ENCODE assay signal across 19 mouse cellular contexts in the genomic region with DNA sequence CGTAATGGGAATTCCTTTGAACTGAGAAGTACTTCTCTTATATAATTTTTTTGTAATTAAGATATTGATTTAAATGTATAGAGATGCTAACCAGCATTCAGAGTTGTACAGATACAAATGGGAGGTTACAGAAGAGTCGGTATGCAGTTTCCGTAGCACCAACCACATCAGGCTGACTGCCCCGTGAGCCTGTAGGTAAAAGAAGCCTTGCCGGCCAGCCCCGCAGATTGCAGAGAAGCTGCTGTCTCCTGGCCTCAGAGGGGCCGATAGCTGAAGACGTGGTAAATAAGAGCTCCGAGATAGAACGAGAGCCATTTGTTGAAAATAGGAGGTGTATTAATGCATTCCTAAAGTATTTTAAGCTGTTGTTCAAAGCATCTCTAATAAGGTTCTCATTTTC.
DNase-seq lines count a peak whose midpoint lies in the region; ATAC-seq lines count a peak whose summit lies in the region.
"Had no signal": no experiment of that assay in that cellular context is flagged by ENCODE, and none has a peak within 500 bp of the region (broad histone marks: within the 10 kb centered on the region; RNA-seq: fewer than 3 reads in every experiment).

No protein-coding gene starts in this region.

- H3K27ac ChIP-seq in midbrain, embryonic 12.5 days (replicated peaks): 0 out of 2 replicates have a peak overlapping the region, but pooled peaks have one; percentile 49
- H3K27ac ChIP-seq in midbrain, embryonic 11.5 days (ENCODE audit: low read depth, low read length): no peak overlapping the region
- H3K27ac ChIP-seq in embryonic facial prominence, embryonic 10.5 days (replicated peaks): no peak overlapping the region
- peak overlapping the region; percentile 59 for H3K27ac ChIP-seq in forebrain, embryonic 13.5 days
- H3K27ac ChIP-seq in limb, embryonic 11.5 days (replicated peaks; ENCODE audit: low read depth, low read length): 0 out of 2 replicates have a peak overlapping the region, but pooled peaks have one; percentile 33
- H3K27ac ChIP-seq: limb, embryonic 15.5 days; liver, embryonic 14.5 days had no signal

- no peak for ATAC-seq in midbrain, embryonic 12.5 days (ENCODE audit: low FRiP score, low read depth)
- ATAC-seq in midbrain, embryonic 11.5 days (ENCODE audit: low FRiP score): no peak
- ATAC-seq in forebrain, embryonic 13.5 days: peak; percentile 51; the same call in 1 of the 2 replicates
- ATAC-seq in limb, embryonic 11.5 days (ENCODE audit: insufficient number of reproducible peaks, low FRiP score, low TSS enrichment, low read depth): no peak
- ATAC-seq: CD4-positive, CD25-positive, alpha-beta regulatory T cell, adult 4 months; hindbrain, embryonic 16.5 days had no signal

- WGBS in midbrain, embryonic 12.5 days: 65% methylated on average over 10 of the region's 10 CpGs
- WGBS in midbrain, embryonic 11.5 days: 74% methylated on average over 10 of the region's 10 CpGs
- WGBS in embryonic facial prominence, embryonic 10.5 days: 54% methylated on average over 10 of the region's 10 CpGs
- 58% methylated on average over 10 of the region's 10 CpGs for WGBS in forebrain, embryonic 13.5 days
- 15% methylated on average over 10 of the region's 10 CpGs for WGBS in limb, embryonic 11.5 days

- H3K4me3 ChIP-seq in midbrain, embryonic 12.5 days: no peak overlapping the region
- no peak overlapping the region for H3K4me3 ChIP-seq in midbrain, embryonic 11.5 days (ENCODE audit: low read depth, low read length)
- H3K4me3 ChIP-seq in embryonic facial prominence, embryonic 10.5 days: no peak overlapping the region
- no peak overlapping the region for H3K4me3 ChIP-seq in forebrain, embryonic 13.5 days
- H3K4me3 ChIP-seq in limb, embryonic 11.5 days (ENCODE audit: low read depth, low read length): no peak overlapping the region
- H3K4me3 ChIP-seq: limb, embryonic 15.5 days had no signal

- no peaks in the 10 kb centered on the region for H3K27me3 ChIP-seq in midbrain, embryonic 12.5 days
- H3K27me3 ChIP-seq in midbrain, embryonic 11.5 days (ENCODE audit: control insufficient read depth, insufficient read depth, low read length): no peaks in the 10 kb centered on the region
- H3K27me3 ChIP-seq in embryonic facial prominence, embryonic 10.5 days (replicated peaks; ENCODE audit: low read depth, poor library complexity, severe bottlenecking): no peaks in the 10 kb centered on the region
- no peaks in the 10 kb centered on the region for H3K27me3 ChIP-seq in forebrain, embryonic 13.5 days
- no peaks in the 10 kb centered on the region for H3K27me3 ChIP-seq in limb, embryonic 11.5 days (ENCODE audit: control insufficient read depth, insufficient read depth, low read length)
- H3K27me3 ChIP-seq: limb, embryonic 15.5 days had no signal

- no peaks in the 10 kb centered on the region for H3K36me3 ChIP-seq in midbrain, embryonic 12.5 days
- no peaks in the 10 kb centered on the region for H3K36me3 ChIP-seq in midbrain, embryonic 11.5 days (ENCODE audit: control insufficient read depth, insufficient read depth, low read length)
- H3K36me3 ChIP-seq in embryonic facial prominence, embryonic 10.5 days (replicated peaks): no peaks in the 10 kb centered on the region
- H3K36me3 ChIP-seq in forebrain, embryonic 13.5 days (ENCODE audit: poor library complexity, severe bottlenecking): no peaks in the 10 kb centered on the region
- no peaks in the 10 kb centered on the region for H3K36me3 ChIP-seq in limb, embryonic 11.5 days (ENCODE audit: control insufficient read depth, insufficient read depth, low read length)

- peaks cover 5% of the 10 kb centered on the region; the same call in 1 of the 2 replicates for H3K4me1 ChIP-seq in midbrain, embryonic 12.5 days
- H3K4me1 ChIP-seq in midbrain, embryonic 11.5 days (ENCODE audit: control insufficient read depth, insufficient read depth, low read length): no peaks in the 10 kb centered on the region
- peaks cover 11% of the 10 kb centered on the region; the same call in 1 of the 2 replicates for H3K4me1 ChIP-seq in embryonic facial prominence, embryonic 10.5 days
- H3K4me1 ChIP-seq in forebrain, embryonic 13.5 days: peaks cover 10% of the 10 kb centered on the region; the same call in 1 of the 2 replicates
- peaks cover 6% of the 10 kb centered on the region; the same call in 1 of the 2 replicates for H3K4me1 ChIP-seq in limb, embryonic 11.5 days (ENCODE audit: control insufficient read depth, insufficient read depth, low read length)

- DNase-seq in midbrain, embryonic 11.5 days (ENCODE audit: low spot score, missing footprints): no peak
- DNase-seq in embryonic facial prominence, embryonic 10.5 days (ENCODE audit: low spot score): peak; percentile 12
- peak; percentile 57 for DNase-seq in limb, embryonic 11.5 days (ENCODE audit: low spot score)
- DNase-seq in layer of hippocampus, postnatal 36 days: no peak
- no peak for DNase-seq in kidney, adult 18-20 months
- no peak for DNase-seq in cerebellum, postnatal 14 days
- DNase-seq: adrenal gland, postnatal 14 days; cerebellum, adult 11-12 months; cerebellum, adult 9-11 months; heart, postnatal 14 days; kidney, postnatal 4 days; lung, adult 2 months; thymus, postnatal 4 days had no signal

- H3K4me2 ChIP-seq in midbrain, embryonic 12.5 days (replicated peaks): no peak overlapping the region
- no peak overlapping the region for H3K4me2 ChIP-seq in midbrain, embryonic 11.5 days
- H3K4me2 ChIP-seq in forebrain, embryonic 13.5 days: peak overlapping the region; percentile 11; the same call in 1 of the 2 replicates
- peak overlapping the region; percentile 15; the same call in 1 of the 2 replicates for H3K4me2 ChIP-seq in limb, embryonic 11.5 days (ENCODE audit: low read depth, severe bottlenecking)
- H3K4me2 ChIP-seq: limb, embryonic 15.5 days had no signal

- no peak overlapping the region for H3K9ac ChIP-seq in midbrain, embryonic 12.5 days (replicated peaks)
- H3K9ac ChIP-seq in midbrain, embryonic 11.5 days (ENCODE audit: low read length): no peak overlapping the region
- H3K9ac ChIP-seq in forebrain, embryonic 13.5 days: no peak overlapping the region
- no peak overlapping the region for H3K9ac ChIP-seq in limb, embryonic 11.5 days (ENCODE audit: low read length)
- H3K9ac ChIP-seq: limb, embryonic 15.5 days; liver, embryonic 14.5 days had no signal

- no peaks in the 10 kb centered on the region for H3K9me3 ChIP-seq in midbrain, embryonic 12.5 days
- no peaks in the 10 kb centered on the region for H3K9me3 ChIP-seq in midbrain, embryonic 11.5 days (ENCODE audit: control insufficient read depth, low read length)
- H3K9me3 ChIP-seq in embryonic facial prominence, embryonic 10.5 days: no peaks in the 10 kb centered on the region
- H3K9me3 ChIP-seq in forebrain, embryonic 13.5 days (replicated peaks): no peaks in the 10 kb centered on the region
- no peaks in the 10 kb centered on the region for H3K9me3 ChIP-seq in limb, embryonic 11.5 days (ENCODE audit: control insufficient read depth, low read length)
- H3K9me3 ChIP-seq: limb, embryonic 15.5 days had no signal

Comparison
In these comparisons a context has a peak if more than half of its experiments do, and no peak if none do; other contexts are left out.
1. H3K27ac ChIP-seq: peak in midbrain, embryonic 12.5 days (single experiment), forebrain, embryonic 13.5 days (single experiment) and limb, embryonic 11.5 days (single experiment); none in midbrain, embryonic 11.5 days (single experiment) and embryonic facial prominence, embryonic 10.5 days (single experiment).
2. H3K4me2 ChIP-seq: peak in forebrain, embryonic 13.5 days (single experiment) and limb, embryonic 11.5 days (single experiment); none in midbrain, embryonic 12.5 days (single experiment) and midbrain, embryonic 11.5 days (single experiment).
3. DNase-seq: peak in embryonic facial prominence, embryonic 10.5 days (single experiment) and limb, embryonic 11.5 days (single experiment); none in midbrain, embryonic 11.5 days (single experiment), layer of hippocampus, postnatal 36 days (0 of 2), kidney, adult 18-20 months (single experiment) and cerebellum, postnatal 14 days (0 of 2).